Mouse (Mus musculus): ENCODE results near the gene Snapc3.
"Not testable (repeated sequence)": the region's sequence is repeated elsewhere in the genome, so short reads cannot be mapped to it uniquely, and the experiment has no call there.

Gene Snapc3

DNA sequence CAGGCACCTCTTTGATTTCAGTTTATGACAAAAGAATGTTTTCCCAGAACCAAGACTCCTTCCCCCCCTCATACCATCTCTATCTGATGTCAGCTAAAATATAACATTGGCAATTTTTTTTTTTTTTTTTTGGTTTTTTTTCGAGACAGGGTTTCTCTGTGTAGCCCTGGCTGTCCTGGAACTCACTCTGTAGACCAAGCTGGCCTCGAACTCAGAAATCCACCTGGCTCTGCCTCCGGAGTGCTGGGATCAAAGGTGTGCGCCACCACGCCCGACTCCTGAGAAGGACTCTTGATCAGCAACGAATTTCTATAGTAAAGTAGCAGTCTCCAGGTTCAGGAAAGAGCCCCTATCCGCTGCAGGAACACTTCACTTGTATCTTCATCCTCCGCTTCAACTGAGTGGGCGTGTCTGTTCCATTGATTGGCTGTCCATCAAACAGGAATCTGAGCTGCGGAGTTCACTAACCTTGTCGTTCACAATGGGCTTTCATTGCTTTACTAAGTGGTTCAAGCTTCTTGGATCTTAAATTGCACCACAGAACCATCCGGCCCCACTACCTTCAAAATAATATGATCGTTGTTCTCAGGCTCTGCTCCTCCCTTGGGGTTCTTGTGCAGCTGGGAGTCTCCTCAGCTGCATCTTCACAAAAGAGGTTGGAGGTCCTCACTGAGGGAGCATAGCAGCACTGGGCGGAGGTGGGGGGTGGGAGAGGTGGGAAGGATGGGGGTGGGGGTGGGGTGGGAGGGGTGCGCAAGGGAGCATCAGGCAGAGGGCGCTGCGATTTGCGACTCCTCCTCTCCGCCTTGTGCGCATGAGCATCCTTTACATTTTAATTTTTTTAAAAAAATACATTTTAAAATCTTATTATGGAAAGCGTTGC, 82.9 kb downstream of the Snapc3 start:
- no peak for DNase-seq (ENCODE audit: low spot score)

DNA sequence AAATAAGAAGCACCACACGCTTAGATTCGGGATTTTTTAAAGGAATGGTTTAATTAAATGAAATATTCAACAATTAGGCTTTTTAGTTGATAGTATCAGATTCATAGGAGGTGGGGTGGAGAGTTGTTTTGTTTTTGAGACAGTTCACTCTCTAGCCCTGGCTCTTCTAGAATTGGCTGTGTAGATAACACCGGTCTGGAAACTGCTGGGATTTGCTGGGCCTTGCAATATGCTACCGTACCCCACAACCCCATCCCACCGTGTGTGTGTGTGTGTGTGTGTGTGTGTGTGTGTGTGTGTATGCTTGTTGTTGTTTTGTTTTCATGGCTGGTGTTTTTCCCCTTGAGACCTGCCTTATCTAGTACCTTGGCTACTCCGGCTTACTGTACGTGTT, 83.5 kb downstream of the Snapc3 start:
- no peak for DNase-seq (ENCODE audit: low spot score)

DNA sequence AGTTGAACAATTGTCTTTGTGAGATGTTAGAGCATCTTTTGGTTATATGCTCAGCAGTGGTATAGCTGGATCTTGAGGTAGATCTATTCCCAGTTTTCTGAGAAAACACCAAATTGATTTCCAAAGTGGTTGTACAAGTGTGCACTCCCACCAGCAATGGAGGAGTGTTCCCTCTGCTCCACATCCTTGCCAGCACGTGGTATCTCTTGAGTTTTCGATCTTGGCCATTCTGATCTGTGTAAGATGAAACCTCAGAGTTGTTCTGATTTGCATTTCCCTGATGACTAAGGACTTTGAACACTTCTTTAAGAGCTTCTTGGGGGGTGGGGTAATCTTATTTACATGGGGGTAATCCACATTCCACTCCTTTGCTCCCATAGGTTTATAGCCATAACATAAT, 92.1 kb downstream of the Snapc3 start:
- DNase-seq (ENCODE audit: low spot score) = no peak

DNA sequence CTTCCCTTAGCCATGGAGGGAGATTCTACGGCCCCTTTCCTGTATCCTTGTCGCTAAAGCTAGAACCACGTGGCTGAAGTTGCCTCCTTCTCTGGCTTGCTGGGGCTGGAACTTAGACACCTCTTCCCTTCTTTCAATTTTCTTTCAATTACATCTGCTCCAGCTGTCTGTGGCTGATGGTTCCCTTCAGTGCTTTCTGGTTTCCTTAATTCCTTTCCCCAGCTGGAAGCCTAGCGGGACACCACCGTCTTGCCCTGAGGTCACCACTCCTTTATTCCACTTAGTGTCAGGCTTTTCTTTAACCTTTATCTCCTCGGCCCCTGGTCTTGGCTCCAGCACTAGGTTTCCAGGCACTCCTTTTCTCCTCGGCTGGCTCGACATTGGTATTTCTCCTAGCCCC, 93.6 kb downstream of the Snapc3 start:
- no peak for DNase-seq (ENCODE audit: low spot score)

DNA sequence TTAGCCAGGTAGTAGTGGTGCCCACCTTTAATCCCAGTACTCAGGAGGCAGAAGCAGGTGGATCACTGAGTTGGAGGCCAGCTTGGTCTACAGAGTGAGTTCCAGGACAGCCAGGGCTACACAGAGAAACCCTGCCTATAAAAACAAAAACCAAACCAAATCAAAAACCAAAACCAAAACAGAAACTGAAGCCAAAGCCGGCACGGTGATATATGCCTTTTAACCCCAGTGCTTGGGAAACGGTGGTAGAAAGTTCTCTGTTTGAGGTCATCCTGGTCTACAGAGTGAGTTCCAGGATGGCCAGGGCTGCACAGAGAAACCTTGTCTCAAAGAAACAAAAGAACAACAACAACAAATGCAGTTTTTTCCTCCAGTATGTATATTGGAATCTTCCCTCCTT, 94.7 kb downstream of the Snapc3 start:
- no peak for DNase-seq (ENCODE audit: low spot score)

DNA sequence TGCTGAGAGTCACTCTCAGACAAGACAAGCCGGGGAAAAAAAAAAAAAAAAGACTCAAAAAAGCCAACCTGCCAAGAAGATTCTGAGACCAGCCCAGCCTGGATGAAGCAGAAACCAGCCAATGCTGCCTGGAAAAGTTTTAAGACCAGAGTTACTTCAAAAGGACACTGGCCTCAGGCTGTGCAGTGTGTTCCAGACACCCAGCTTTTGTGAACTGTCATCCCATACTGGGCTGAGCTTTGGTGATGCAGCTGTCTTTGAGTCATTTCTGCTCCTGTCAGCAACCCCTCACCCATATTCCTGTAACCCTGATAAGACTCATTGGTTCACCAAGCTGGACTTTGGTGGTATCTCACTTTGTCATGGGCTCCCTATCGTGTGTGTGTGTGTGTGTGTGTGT, 95.1 kb downstream of the Snapc3 start:
- no peak for DNase-seq (ENCODE audit: low spot score)

DNA sequence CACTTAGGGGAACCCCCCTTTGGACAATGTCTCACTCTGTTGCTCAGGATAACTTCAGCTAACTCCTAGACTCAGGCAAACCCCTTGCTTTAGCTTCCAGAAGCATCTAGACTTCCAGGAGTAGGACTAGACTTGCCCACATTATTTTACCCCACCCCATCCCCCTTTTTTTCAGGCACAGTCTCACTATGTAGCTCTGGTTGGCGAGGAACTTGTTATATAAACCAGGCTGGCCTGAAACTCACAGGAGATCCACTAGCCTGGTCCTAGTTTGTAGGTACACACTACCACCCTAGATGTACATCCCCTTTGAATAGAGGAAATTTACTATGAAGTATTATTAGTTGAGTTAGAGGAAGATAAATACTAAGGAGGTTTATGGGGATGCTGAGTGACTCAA, 96.7 kb downstream of the Snapc3 start:
- DNase-seq (ENCODE audit: low spot score) = no peak

DNA sequence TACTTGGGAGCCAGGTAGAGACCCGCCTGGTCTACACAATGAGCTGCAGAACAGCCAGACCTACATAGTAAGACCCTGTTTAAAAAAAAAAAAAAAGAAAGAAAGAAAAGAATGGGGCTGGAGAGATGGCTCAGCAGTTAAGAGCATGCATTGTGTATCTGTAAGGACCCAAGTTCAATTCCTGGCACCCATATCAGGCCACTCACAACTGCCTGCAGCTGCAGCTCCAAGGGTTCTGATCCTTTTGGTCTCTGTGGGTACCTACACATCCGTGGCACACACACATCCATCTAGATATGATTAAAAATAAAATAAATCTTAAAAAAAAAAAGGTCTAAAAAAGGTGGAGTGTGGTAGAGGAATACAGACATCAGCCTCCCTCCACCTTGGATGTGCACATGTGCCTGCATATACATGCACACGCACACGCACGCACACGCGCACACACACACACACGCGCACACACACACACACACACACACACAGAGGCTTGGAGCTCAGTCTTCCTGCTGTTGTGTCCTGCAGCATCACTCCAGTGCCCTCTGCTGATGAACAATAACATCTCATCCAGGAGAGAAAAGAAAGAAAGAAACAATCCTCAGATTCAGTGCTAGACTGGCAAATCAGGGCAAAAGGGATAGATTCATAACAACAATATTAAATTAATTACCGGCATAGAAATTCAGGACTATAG, 97.6 kb downstream of the Snapc3 start:
- no peak for DNase-seq (ENCODE audit: low spot score)

DNA sequence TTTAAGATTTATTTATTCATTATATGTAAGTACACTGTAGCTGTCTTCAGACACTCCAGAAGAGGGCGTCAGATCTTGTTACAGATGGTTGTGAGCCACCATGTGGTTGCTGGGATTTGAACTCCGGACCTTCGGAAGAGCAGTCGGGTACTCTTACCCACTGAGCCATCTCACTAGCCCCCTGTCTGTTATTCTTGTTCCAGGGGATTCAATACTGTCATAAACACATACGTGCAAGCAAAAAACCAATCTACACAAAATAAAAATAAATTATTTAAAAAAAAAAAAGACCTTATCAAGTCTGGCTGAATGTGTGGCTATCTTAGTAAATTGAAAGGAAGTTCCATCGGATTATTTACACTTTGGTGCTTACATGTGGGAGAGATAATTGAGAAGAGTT, 98.6 kb downstream of the Snapc3 start:
- DNase-seq (ENCODE audit: low spot score) = not testable (repeated sequence)

All from urinary bladder, postnatal 25 days (tissue).